Mouse (Mus musculus) fat pad, adult 2 months (tissue): ENCODE measurements around the gene Nek9.
"Not testable (repeated sequence)": the region's sequence is repeated elsewhere in the genome, so short reads cannot be mapped to it uniquely, and the experiment has no call there.

Experiments
- DNase-seq: peaks from one replicate; pipeline ENCODE4 v3.0.0-alpha.2; 2011; ENCODE audit warnings: low read depth, low spot score; ENCODE audit errors: extremely low read depth

Nek9 gene

GRCm38 (mm10) chr12:85290633-85291032 is 48.5 kb downstream of the Nek9 start:
- no peak for DNase-seq

GRCm38 (mm10) chr12:85289157-85290000 is 49.8 kb downstream of the Nek9 start:
- no peak for DNase-seq

- no peak for DNase-seq
Observed at GRCm38 (mm10) chr12:85288486-85289156, 50.5 kb downstream of the Nek9 start, which contains the start of gene Zc2hc1c. Gene Zc2hc1c, plus strand, starts transcription at chr12:85288591.

- DNase-seq = no peak
Observed at GRCm38 (mm10) chr12:85287809-85288485, 51.2 kb downstream of the Nek9 start, which contains the start of gene Acyp1. Gene Acyp1, minus strand, starts transcription at chr12:85288438.

- no peak for DNase-seq
Observed at GRCm38 (mm10) chr12:85286941-85287340, 52.2 kb downstream of the Nek9 start.

- no peak for DNase-seq
Observed at GRCm38 (mm10) chr12:85284996-85285395, 54.2 kb downstream of the Nek9 start.

- DNase-seq = no peak
Observed at GRCm38 (mm10) chr12:85284331-85284730, 54.8 kb downstream of the Nek9 start.

GRCm38 (mm10) chr12:85281756-85282155 is 57.4 kb downstream of the Nek9 start:
- DNase-seq = not testable (repeated sequence)

- no peak for DNase-seq
Observed at GRCm38 (mm10) chr12:85280845-85281651, 58.1 kb downstream of the Nek9 start.

- DNase-seq = no peak
Observed at GRCm38 (mm10) chr12:85280105-85280844, 58.9 kb downstream of the Nek9 start.

- no peak for DNase-seq
Observed at GRCm38 (mm10) chr12:85279396-85280080, 59.6 kb downstream of the Nek9 start.

GRCm38 (mm10) chr12:85278919-85279318 is 60.2 kb downstream of the Nek9 start:
- DNase-seq = no peak

- DNase-seq = no peak
Observed at GRCm38 (mm10) chr12:85276273-85276672, 62.9 kb downstream of the Nek9 start.

- no peak for DNase-seq
Observed at GRCm38 (mm10) chr12:85273508-85273907, 65.7 kb downstream of the Nek9 start.

GRCm38 (mm10) chr12:85271843-85272206 is 67.3 kb downstream of the Nek9 start:
- DNase-seq = no peak

- DNase-seq = no peak
Observed at GRCm38 (mm10) chr12:85271132-85271842, 67.9 kb downstream of the Nek9 start.

- no peak for DNase-seq
Observed at GRCm38 (mm10) chr12:85270319-85270718, 68.8 kb downstream of the Nek9 start, which contains the start of gene Mlh3. Gene Mlh3, minus strand, starts transcription at chr12:85270599.

GRCm38 (mm10) chr12:85269821-85270220 is 69.3 kb downstream of the Nek9 start:
- no peak for DNase-seq

GRCm38 (mm10) chr12:85266248-85266647 is 72.9 kb downstream of the Nek9 start:
- DNase-seq = no peak
